Mouse (Mus musculus): ENCODE results near the gene Nudt15. TPM values are rescaled to one million over a fixed set of nuclear protein-coding genes. Genes with fewer than 3 reads are reported as not detected.

Gene Nudt15
- polyA plus RNA-seq (2012; rRNA removed; ENCODE audit: low replicate concordance) = 1.6 and 3.5 TPM in 2 replicates

GRCm38 (mm10) chr14:73548051-73548450, at the start of gene Nudt15:
Gene Nudt15, minus strand, starts transcription at chr14:73548242.

GRCm38 (mm10) chr14:73524766-73525448, 23.1 kb downstream of the Nudt15 start, which contains the start of gene Sucla2:
Gene Sucla2, plus strand, starts transcription at chr14:73525319.

GRCm38 (mm10) chr14:73509765-73510423, 38.1 kb downstream of the Nudt15 start, which contains the start of gene Med4:
Gene Med4, plus strand, starts transcription at chr14:73510025.

Other genes starting within 250 kb of the Nudt15 start
- 5.2 and 13.8 TPM in 2 replicates for gene Rb1, start 222.4 kb downstream of the Nudt15 start, polyA plus RNA-seq (2012; rRNA removed; ENCODE audit: low replicate concordance)
- 1,325 and 1,769 TPM in 2 replicates for gene Itm2b, start 163.0 kb downstream of the Nudt15 start, polyA plus RNA-seq (2012; rRNA removed; ENCODE audit: low replicate concordance)
- 8.1 and 14.5 TPM in 2 replicates for gene Med4, start 38.2 kb downstream of the Nudt15 start, polyA plus RNA-seq (2012; rRNA removed; ENCODE audit: low replicate concordance)
- gene Sucla2, start 22.9 kb downstream of the Nudt15 start, polyA plus RNA-seq (2012; rRNA removed; ENCODE audit: low replicate concordance) = 14.6 and 45.5 TPM in 2 replicates
- gene Gm21750, start 113.0 kb upstream of the Nudt15 start, polyA plus RNA-seq (2012; rRNA removed; ENCODE audit: low replicate concordance) = not detected in 2 replicates